Mouse (Mus musculus): ENCODE data around the gene Zfp128.

DNA sequence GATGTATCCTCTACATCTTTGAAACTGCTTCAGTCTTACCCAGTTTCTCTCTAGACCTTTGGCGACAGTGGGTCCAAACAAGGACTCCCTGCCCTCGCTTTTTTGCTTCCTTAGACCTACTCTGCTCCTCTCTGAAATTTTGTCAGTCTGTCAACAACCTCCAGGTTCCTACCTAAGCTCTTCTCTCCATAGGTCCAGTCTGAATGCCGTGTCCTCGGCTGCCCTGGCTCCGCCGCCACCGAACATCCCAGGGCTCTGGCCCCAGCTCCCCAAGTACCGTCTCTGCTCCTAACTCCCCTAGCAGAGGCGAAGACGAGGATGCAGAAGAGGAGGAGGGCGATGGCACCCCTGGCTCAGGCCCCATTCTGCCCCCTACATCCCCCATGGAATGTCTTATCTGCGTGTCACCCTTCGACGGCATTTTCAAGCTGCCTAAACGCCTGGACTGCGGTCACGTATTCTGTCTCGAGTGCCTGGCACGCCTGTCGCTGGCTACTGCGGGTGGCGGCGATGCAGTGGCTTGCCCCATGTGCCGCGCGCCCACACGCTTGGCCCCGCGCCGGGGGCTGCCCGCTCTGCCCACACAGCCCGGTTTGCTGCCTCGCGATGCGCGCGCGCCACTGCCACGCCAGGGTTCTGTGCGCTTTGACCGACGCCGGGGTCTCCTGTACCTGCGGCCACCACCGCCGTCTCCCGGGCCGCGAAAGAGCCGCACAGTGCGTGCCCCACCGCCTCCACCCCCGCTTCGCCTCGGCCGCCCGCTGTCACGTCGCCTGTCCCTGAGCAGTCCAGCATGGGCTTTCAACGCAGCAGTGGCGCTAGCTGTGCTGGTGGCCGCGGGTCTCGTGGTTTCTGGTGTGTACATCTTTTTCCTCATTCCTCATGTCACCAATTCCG is 47.0 kb downstream of the Zfp128 start:
- TF ChIP-seq GATA1 (IDR thresholded peaks at IDR 0.05; ENCODE audit: low read length) (no peak), TAL1 (IDR thresholded peaks at IDR 0.05; ENCODE audit: low read length) (no peak)
